Mouse (Mus musculus) E14TG2a.4 (cell line): Measurements from ENCODE around the gene Spg21.
A peak's percentile ranks its signal among the peaks of the same experiment; 100 is the strongest.

ENCODE experiments used
- H3K27me3 ChIP-seq: 2 replicates; pipeline ENCODE4 v1.6.1; 2014; ENCODE audit warnings: low read length, control low read depth; ENCODE audit not compliant: insufficient read depth
- H3K36me3 ChIP-seq: 2 replicates; pipeline ENCODE4 v1.6.1; 2014; ENCODE audit warnings: low read length, control low read depth; ENCODE audit not compliant: insufficient read depth
- H3K4me1 ChIP-seq: replicated peaks from 2 replicates; pipeline ENCODE4 v1.6.1; 2014; ENCODE audit warnings: low read depth, low read length, control low read depth
- H3K4me3 ChIP-seq: replicated peaks from 2 replicates; pipeline ENCODE4 v1.5.1; 2014; ENCODE audit warnings: mild to moderate bottlenecking, low read length
- H3K9me3 ChIP-seq: 2 replicates; pipeline ENCODE4 v1.6.1; 2014; ENCODE audit warnings: low read length, control low read depth
- CTCF ChIP-seq: conservative IDR thresholded peaks from 2 replicates; pipeline ENCODE4 v1.5.1; 2014; ENCODE audit warnings: low read length
- NANOG ChIP-seq: IDR thresholded peaks from 2 replicates; pipeline ENCODE4 v1.6.1; 2014; ENCODE audit warnings: borderline replicate concordance, low read length, mixed read lengths
- POU5F1 ChIP-seq: IDR thresholded peaks from 2 replicates; pipeline ENCODE4 v1.6.1; 2014; ENCODE audit warnings: low read length, borderline replicate concordance

Spg21 gene

GRCm38 (mm10) chr9:65492851-65493250, 32.1 kb downstream of the Spg21 start:
- H3K9me3 ChIP-seq: no peaks in the 10 kb centered on the region
- peaks cover 6% of the 10 kb centered on the region for H3K4me1 ChIP-seq
- H3K27me3 ChIP-seq: no peaks in the 10 kb centered on the region
- H3K4me3 ChIP-seq: no peak overlapping the region
- no peak for TF ChIP-seq CTCF
- no peak for TF ChIP-seq POU5F1
- TF ChIP-seq NANOG: no peak
- no peaks in the 10 kb centered on the region for H3K36me3 ChIP-seq

DNA sequence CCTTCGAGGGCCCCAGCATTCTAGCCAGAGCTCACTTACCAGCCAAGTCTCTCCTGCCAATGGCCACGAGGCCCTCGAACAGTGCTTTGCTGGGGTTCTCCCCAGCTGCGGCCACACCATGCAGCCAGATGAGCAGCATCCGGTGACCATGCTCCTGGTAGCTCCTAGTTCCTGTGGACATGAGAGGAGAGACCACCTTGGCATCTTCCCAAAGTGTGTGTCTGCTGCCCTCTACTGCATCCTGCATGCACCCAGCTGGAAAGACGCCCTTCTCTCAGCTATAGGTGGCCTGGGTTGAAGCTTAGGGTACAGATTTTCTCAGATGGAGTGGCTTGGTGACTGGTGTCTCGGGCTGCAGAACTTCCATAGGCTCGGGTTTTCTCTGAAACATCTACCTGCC, 41.4 kb downstream of the Spg21 start:
- TF ChIP-seq POU5F1 (no peak), NANOG (no peak), CTCF (no peak; the same call in 1 of the 2 replicates)
- Histone ChIP-seq H3K27me3 (peaks cover 4% of the 10 kb centered on the region; the same call in 1 of the 2 replicates), H3K9me3 (no peaks in the 10 kb centered on the region), H3K4me3 (no peak overlapping the region), H3K36me3 (no peaks in the 10 kb centered on the region), H3K4me1 (peaks cover 11% of the 10 kb centered on the region)

DNA sequence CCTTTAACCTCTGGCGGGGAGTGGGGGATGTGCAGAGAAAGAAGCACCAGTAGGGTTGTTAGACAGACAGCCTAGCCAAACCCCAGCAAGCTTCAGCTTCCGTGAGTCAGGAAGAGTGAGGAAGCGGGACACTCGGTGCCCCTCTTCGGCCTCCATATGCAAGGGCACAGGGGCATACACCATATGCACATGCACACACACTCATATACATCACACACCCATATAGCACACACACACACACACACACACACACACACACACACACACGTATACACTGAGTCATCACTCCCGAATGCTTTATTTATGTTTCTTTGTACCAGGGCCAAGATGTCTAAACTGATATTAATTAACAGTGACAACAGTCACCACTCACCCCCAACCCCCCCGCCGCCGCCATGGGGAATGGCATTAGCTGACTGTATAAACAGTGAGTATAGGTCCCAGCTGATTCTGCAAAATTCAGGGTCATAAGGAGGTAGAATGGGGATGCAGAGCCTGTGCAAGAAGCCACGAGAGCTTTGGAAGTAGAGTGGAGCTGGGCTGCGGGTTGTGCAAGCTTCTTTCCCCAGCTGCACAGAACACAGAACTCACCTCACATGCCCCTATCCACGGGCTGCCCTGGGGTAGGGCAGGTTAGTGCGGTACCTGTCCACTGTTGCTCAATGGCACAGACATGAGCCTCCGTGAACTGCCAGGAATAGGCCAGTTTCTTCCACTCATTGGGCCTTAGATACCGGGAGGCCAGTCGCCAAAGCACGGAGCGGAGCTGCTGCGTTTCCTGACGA, 42.2 kb downstream of the Spg21 start:
- H3K4me3 ChIP-seq: peak overlapping the region; percentile 41; the same call in 1 of the 2 replicates
- H3K36me3 ChIP-seq: no peaks in the 10 kb centered on the region
- no peaks in the 10 kb centered on the region for H3K9me3 ChIP-seq
- no peak for TF ChIP-seq POU5F1
- no peak for TF ChIP-seq NANOG
- TF ChIP-seq CTCF: no peak
- H3K27me3 ChIP-seq: peaks cover 4% of the 10 kb centered on the region; the same call in 1 of the 2 replicates
- peaks cover 11% of the 10 kb centered on the region for H3K4me1 ChIP-seq

DNA sequence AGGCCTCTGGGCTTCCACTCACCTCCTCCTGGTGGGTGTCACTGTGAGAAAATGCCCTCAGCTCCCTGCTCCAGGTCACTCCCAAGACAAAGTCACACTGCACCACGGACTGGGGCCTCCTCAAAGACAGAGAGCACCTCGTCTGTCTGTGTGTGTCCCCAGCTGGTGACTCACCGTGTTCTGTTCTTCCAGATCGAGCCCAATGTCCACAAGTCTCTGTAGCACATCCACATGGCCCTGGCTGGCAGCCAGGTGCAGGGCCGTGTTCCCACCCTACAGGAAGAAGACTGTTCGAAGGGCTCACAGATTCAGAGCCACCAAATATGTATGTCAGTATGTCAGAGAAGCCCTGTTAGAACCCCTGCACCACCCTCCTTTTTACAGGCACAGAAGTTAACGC, 47.7 kb downstream of the Spg21 start:
- H3K27me3 ChIP-seq: peaks cover 15% of the 10 kb centered on the region
- no peak overlapping the region for H3K4me3 ChIP-seq
- H3K9me3 ChIP-seq: no peaks in the 10 kb centered on the region
- H3K4me1 ChIP-seq: peaks cover 3% of the 10 kb centered on the region; the same call in 1 of the 2 replicates
- TF ChIP-seq CTCF: no peak
- no peak for TF ChIP-seq NANOG
- no peak for TF ChIP-seq POU5F1
- H3K36me3 ChIP-seq: no peaks in the 10 kb centered on the region

GRCm38 (mm10) chr9:65512520-65512919, 51.8 kb downstream of the Spg21 start:
- peaks cover 3% of the 10 kb centered on the region; the same call in 1 of the 2 replicates for H3K4me1 ChIP-seq
- TF ChIP-seq NANOG (no peak), POU5F1 (no peak), CTCF (no peak)
- H3K9me3 ChIP-seq: no peaks in the 10 kb centered on the region
- no peaks in the 10 kb centered on the region for H3K36me3 ChIP-seq
- peaks cover 16% of the 10 kb centered on the region for H3K27me3 ChIP-seq
- H3K4me3 ChIP-seq: no peak overlapping the region

DNA sequence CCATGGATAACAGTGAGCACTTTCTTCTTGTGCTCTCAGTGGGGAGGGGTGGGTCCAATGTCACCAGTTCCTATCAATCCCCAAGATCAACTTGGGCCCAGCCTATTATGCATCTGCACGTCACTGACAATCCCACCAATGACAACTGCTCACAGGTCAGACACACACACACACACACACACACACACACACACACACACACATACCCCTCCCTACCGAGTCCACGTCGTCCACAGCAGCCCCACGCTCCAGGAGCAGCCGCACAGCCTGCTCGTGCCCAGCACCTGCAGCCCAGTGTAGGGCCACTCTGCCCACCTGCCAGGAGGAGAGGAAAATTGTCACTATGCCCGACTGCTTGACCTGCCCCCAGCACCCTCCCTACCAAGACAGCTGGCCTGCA, 53.7 kb downstream of the Spg21 start:
- Histone ChIP-seq H3K4me1 (peaks cover 3% of the 10 kb centered on the region; the same call in 1 of the 2 replicates), H3K9me3 (no peaks in the 10 kb centered on the region), H3K27me3 (peaks cover 8% of the 10 kb centered on the region), H3K36me3 (no peaks in the 10 kb centered on the region), H3K4me3 (no peak overlapping the region)
- TF ChIP-seq POU5F1: no peak
- no peak for TF ChIP-seq NANOG
- no peak for TF ChIP-seq CTCF

- H3K9me3 ChIP-seq: no peaks in the 10 kb centered on the region
These were observed 54.1 kb downstream of the Spg21 start for GRCm38 (mm10) chr9:65514851-65515261.

DNA sequence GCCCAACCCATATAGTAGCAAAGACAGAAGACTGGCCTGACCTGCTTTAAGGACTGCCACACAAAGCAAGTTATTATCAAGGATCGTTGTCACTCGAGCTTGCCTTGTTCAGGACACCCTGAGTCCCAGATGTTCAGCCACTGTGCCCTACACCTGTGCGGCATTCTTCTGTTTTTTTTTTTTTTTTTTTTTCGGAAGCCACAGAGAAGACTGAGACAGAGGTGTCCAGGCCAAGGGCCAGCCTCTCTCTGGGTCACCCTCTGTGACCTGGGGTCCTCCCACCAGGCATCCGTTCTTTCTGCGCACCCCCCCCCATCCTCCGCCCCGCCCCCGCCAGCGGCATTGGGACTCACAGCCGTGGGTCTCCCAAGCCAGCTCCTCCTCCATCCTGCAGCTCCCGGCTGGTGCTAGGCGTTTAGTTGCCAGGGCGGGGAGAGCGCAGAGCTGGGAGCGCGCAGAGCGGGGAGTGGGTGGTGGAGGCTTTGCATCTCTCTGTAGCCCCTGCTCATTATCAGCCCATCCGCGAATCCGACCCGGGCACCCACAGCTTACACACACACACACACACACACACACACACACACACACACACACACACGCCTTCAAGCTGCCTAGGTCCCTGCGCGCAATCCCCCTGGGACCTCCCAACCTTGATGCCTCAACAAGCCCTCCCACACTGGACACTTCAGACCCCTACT, 59.2 kb downstream of the Spg21 start, which contains the start of gene Ankdd1a:
Gene Ankdd1a (minus strand): TSS at position 387 of the 698 bp plus-strand sequence.
- H3K36me3 ChIP-seq: no peaks in the 10 kb centered on the region
- H3K4me3 ChIP-seq: peak within 1 kb of the TSS; percentile 51; the same call in 1 of the 2 replicates
- TF ChIP-seq NANOG: no peak
- TF ChIP-seq CTCF: no peak
- no peak for TF ChIP-seq POU5F1
- H3K4me1 ChIP-seq: peaks cover 7% of the 10 kb centered on the region; the same call in 1 of the 2 replicates
- H3K9me3 ChIP-seq: no peaks in the 10 kb centered on the region
- H3K27me3 ChIP-seq: peaks cover 13% of the 10 kb centered on the region

More at GRCm38 (mm10) chr9:65514851-65515261, 54.1 kb downstream of the Spg21 start:
- Histone ChIP-seq H3K27me3 (peaks cover 8% of the 10 kb centered on the region), H3K36me3 (no peaks in the 10 kb centered on the region), H3K4me3 (no peak overlapping the region), H3K4me1 (peaks cover 7% of the 10 kb centered on the region; the same call in 1 of the 2 replicates)
- no peak for TF ChIP-seq POU5F1
- no peak for TF ChIP-seq NANOG
- no peak for TF ChIP-seq CTCF
